Mouse (Mus musculus): Measurements from ENCODE around the gene Cdrt4. TPM values are rescaled to one million over a fixed set of nuclear protein-coding genes. Genes with fewer than 3 reads are reported as not detected.
A peak's percentile ranks its signal among the peaks of the same experiment; 100 is the strongest.

Cdrt4 gene
- polyA plus RNA-seq, 2 experiments: 0.36 to 0.52 TPM

DNA sequence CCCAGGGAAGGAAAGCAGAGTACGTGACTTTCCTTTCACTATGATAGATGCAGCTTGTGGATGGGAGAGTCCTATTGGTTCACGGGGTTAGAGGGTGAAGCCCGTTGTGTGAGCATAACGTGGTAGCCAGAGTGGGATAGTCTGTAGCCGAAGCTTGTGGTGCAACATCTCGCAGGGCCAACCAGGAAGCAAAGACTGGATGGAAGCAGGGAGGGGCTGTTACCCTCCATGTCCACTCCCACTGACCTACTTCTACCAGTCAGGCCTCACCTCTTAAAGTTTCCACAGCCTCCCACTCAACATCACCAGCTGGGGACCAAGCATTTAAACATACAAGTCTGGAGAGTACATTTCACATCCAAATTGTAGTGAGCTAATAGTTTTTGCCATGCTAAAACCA is 78.7 kb downstream of the Cdrt4 start:
- H3K27me3 ChIP-seq (ENCODE audit: control insufficient read depth, insufficient read depth, low read length): no peaks in the 10 kb centered on the region
- DNase-seq (ENCODE audit: low spot score) (no peak), ATAC-seq (ENCODE audit: low FRiP score, low read depth) (no peak)
- peaks cover 6% of the 10 kb centered on the region; the same call in 1 of the 2 replicates for H3K4me1 ChIP-seq (ENCODE audit: control insufficient read depth, insufficient read depth, low read length)
- no peak overlapping the region for H3K27ac ChIP-seq (replicated peaks; ENCODE audit: low read depth, low read length)
- WGBS: 90% methylated on average over 6 of the region's 6 CpGs
- no peak overlapping the region for H3K4me3 ChIP-seq (replicated peaks; ENCODE audit: low read length)
- no peak for TF ChIP-seq POLR2A (IDR thresholded peaks at IDR 0.05; ENCODE audit: borderline replicate concordance, extremely low read depth, insufficient read depth, insufficient read length)
- no peak overlapping the region for H3K4me2 ChIP-seq (replicated peaks; ENCODE audit: low read depth, low read length, severe bottlenecking)
- peaks cover 6% of the 10 kb centered on the region for H3K9me3 ChIP-seq (ENCODE audit: control insufficient read depth, low read length)
- no peaks in the 10 kb centered on the region for H3K36me3 ChIP-seq (ENCODE audit: control insufficient read depth, insufficient read depth, low read length)
- no peak overlapping the region for H3K9ac ChIP-seq (ENCODE audit: low read depth, low read length, severe bottlenecking)

DNA sequence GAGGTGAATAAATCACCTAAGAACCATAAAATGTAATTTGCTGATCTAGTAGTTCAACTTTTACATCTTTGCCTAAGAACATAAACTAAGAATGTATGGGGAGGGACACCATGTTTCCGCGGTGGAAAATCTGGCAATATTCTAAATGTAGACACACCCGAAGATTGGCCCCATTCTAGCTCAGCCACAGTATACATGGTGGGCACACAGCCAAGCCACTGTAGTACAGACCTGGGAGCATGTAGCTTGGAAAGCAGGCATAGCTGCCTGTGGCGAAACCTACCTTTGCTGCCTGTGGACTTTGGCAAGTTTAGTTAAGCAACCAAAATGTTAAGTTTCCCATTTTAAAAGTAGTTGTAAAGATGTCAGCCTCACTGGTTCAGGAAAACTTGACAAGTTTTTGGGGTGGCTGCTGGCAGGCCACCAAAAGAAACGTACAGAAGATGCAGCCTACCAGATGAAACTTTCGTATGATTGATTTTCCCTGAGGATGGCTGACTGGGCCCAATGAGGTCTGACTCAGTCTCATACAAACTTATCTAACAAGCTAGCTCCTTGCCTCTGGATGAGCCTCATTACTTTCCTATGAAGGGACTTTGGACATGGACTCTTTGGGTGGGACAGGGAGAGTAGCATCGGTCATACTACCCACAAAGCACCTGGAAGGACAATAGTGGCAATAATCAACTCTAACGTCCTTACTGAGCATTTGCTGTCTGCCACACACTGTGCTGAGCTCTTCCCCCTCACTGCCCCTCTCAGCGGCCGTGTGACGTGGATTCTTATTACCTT is 84.6 kb downstream of the Cdrt4 start:
- DNase-seq (ENCODE audit: low spot score): peak; percentile 81
- peak overlapping the region; percentile 52 for H3K27ac ChIP-seq (replicated peaks; ENCODE audit: low read depth, low read length)
- WGBS: 59% methylated on average over 11 of the region's 11 CpGs
- peaks cover 6% of the 10 kb centered on the region for H3K9me3 ChIP-seq (ENCODE audit: control insufficient read depth, low read length)
- H3K9ac ChIP-seq (ENCODE audit: low read depth, low read length, severe bottlenecking): no peak overlapping the region
- no peaks in the 10 kb centered on the region for H3K36me3 ChIP-seq (ENCODE audit: control insufficient read depth, insufficient read depth, low read length)
- H3K4me1 ChIP-seq (ENCODE audit: control insufficient read depth, insufficient read depth, low read length): peaks cover 8% of the 10 kb centered on the region
- H3K27me3 ChIP-seq (ENCODE audit: control insufficient read depth, insufficient read depth, low read length): no peaks in the 10 kb centered on the region
- no peak for TF ChIP-seq POLR2A (IDR thresholded peaks at IDR 0.05; ENCODE audit: borderline replicate concordance, extremely low read depth, insufficient read depth, insufficient read length)
- no peak for ATAC-seq (ENCODE audit: low FRiP score, low read depth)
- no peak overlapping the region for H3K4me3 ChIP-seq (replicated peaks; ENCODE audit: low read length)
- no peak overlapping the region for H3K4me2 ChIP-seq (replicated peaks; ENCODE audit: low read depth, low read length, severe bottlenecking)

DNA sequence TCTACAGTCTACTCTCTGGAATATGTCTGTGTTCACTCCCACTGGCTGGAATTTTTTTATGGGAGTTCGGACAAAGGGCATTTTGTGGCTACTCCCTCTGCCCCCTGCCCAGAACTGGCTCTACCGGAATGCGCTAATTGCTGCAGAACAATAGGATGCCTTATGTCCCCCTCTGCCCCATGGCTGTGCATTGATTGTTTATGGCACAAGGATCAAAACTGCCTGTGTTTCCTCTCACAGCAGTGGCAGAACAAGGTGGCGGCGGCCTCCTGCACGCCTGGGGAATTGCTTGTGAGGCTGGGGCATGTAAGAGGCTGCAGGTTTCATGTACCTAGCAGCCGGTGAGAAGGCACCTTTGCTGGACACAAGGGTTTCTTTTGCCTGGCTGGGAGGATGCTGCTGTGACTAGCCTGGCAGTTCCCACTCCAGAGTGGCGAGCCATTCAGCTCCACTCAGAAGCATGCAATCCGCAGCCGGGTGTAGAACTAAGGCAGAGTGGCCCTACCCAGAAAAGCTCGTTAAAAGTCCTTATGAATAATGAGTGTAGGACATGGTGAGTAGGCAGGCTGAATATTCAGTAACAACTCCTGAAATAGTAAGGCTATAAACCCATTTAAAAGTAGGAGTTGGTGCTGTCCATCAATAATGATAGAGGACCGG is 89.1 kb downstream of the Cdrt4 start:
- no peak for TF ChIP-seq POLR2A (IDR thresholded peaks at IDR 0.05; ENCODE audit: borderline replicate concordance, extremely low read depth, insufficient read depth, insufficient read length)
- peaks cover 10% of the 10 kb centered on the region for H3K4me1 ChIP-seq (ENCODE audit: control insufficient read depth, insufficient read depth, low read length)
- no peaks in the 10 kb centered on the region for H3K36me3 ChIP-seq (ENCODE audit: control insufficient read depth, insufficient read depth, low read length)
- H3K27me3 ChIP-seq (ENCODE audit: control insufficient read depth, insufficient read depth, low read length): no peaks in the 10 kb centered on the region
- H3K9me3 ChIP-seq (ENCODE audit: control insufficient read depth, low read length): no peaks in the 10 kb centered on the region
- H3K9ac ChIP-seq (ENCODE audit: low read depth, low read length, severe bottlenecking): no peak overlapping the region
- H3K27ac ChIP-seq (replicated peaks; ENCODE audit: low read depth, low read length): peak overlapping the region; percentile 48
- H3K4me2 ChIP-seq (replicated peaks; ENCODE audit: low read depth, low read length, severe bottlenecking): 0 out of 2 replicates have a peak overlapping the region, but pooled peaks have one; percentile 8
- H3K4me3 ChIP-seq (replicated peaks; ENCODE audit: low read length): no peak overlapping the region
- WGBS: 42% methylated on average over 12 of the region's 12 CpGs
- DNase-seq (ENCODE audit: low spot score) (peak; percentile 39), ATAC-seq (ENCODE audit: low FRiP score, low read depth) (no peak)

Other genes starting within 250 kb of the Cdrt4 start
- gene Zfp287, start 219.3 kb upstream of the Cdrt4 start, polyA plus RNA-seq (2012; rRNA removed): 7.7 and 8.9 TPM in 2 replicates
- 9.2 and 10.7 TPM in 2 replicates for gene Zfp287, start 219.3 kb upstream of the Cdrt4 start, polyA plus RNA-seq (2014; fragmentation: Nextera tagmentation; extraction: Ambion mirVana)
- gene Gm10428, start 198.1 kb upstream of the Cdrt4 start, polyA plus RNA-seq (2012; rRNA removed): not detected in 2 replicates
- gene Gm10428, start 198.1 kb upstream of the Cdrt4 start, polyA plus RNA-seq (2014; fragmentation: Nextera tagmentation; extraction: Ambion mirVana): not detected in 2 replicates
- 14.0 and 17.0 TPM in 2 replicates for gene Zfp286, start 161.7 kb upstream of the Cdrt4 start, polyA plus RNA-seq (2012; rRNA removed)
- 22.2 and 31.9 TPM in 2 replicates for gene Zfp286, start 161.7 kb upstream of the Cdrt4 start, polyA plus RNA-seq (2014; fragmentation: Nextera tagmentation; extraction: Ambion mirVana)
- 14.3 and 16.2 TPM in 2 replicates for gene Trim16, start 131.0 kb upstream of the Cdrt4 start, polyA plus RNA-seq (2012; rRNA removed)
- 19.8 and 22.8 TPM in 2 replicates for gene Trim16, start 131.0 kb upstream of the Cdrt4 start, polyA plus RNA-seq (2014; fragmentation: Nextera tagmentation; extraction: Ambion mirVana)
- gene Fbxw10, start 104.1 kb upstream of the Cdrt4 start, polyA plus RNA-seq (2012; rRNA removed): 0.63 and 0.67 TPM in 2 replicates
- gene Fbxw10, start 104.1 kb upstream of the Cdrt4 start, polyA plus RNA-seq (2014; fragmentation: Nextera tagmentation; extraction: Ambion mirVana): 0.56 and 0.72 TPM in 2 replicates
- gene Tvp23b, start 71.7 kb upstream of the Cdrt4 start, polyA plus RNA-seq (2012; rRNA removed): 38.2 and 40.1 TPM in 2 replicates
- gene Tvp23b, start 71.7 kb upstream of the Cdrt4 start, polyA plus RNA-seq (2014; fragmentation: Nextera tagmentation; extraction: Ambion mirVana): 60.4 and 65.6 TPM in 2 replicates
- 0.04 and 0.06 TPM in 2 replicates for gene Tekt3, start 110.5 kb downstream of the Cdrt4 start, polyA plus RNA-seq (2012; rRNA removed)
- gene Tekt3, start 110.5 kb downstream of the Cdrt4 start, polyA plus RNA-seq (2014; fragmentation: Nextera tagmentation; extraction: Ambion mirVana): 0.26 and 0.30 TPM in 2 replicates
- 155 and 202 TPM in 2 replicates for gene Pmp22, start 177.8 kb downstream of the Cdrt4 start, polyA plus RNA-seq (2012; rRNA removed)
- gene Pmp22, start 177.8 kb downstream of the Cdrt4 start, polyA plus RNA-seq (2014; fragmentation: Nextera tagmentation; extraction: Ambion mirVana): 277 and 284 TPM in 2 replicates

Data from limb, embryonic 14.5 days (tissue).